Mouse (Mus musculus) forebrain, embryonic 11.5 days (tissue): ENCODE measurements around the gene Sppl2a. TPM values are rescaled to one million over a fixed set of nuclear protein-coding genes. Genes with fewer than 3 reads are reported as not detected.

Experiments used
- ATAC-seq: fragments of 200-750 bp; cut with Nextera tagmentation; replicated peaks from 2 replicates; pipeline ENCODE4 v1.8.0; 2017; ENCODE audit warnings: moderate TSS enrichment; ENCODE audit not compliant: low FRiP score
- DNase-seq: peaks from one replicate; pipeline ENCODE4 v3.0.0-alpha.2; 2017; ENCODE audit warnings: low spot score
- H3K27ac ChIP-seq: fragments of 300-500 bp; sonication (generic); 2 replicates; pipeline ENCODE4 v1.5.1; 2014; ENCODE audit warnings: low read depth, low read length
- H3K27me3 ChIP-seq: fragments of 300-500 bp; sonication (generic); 2 replicates; pipeline ENCODE4 v1.6.1; 2014; ENCODE audit warnings: mild to moderate bottlenecking, low read length, mixed read lengths; ENCODE audit not compliant: control insufficient read depth, insufficient read depth
- H3K36me3 ChIP-seq: fragments of 300-500 bp; sonication (generic); 2 replicates; pipeline ENCODE4 v1.6.1; 2014; ENCODE audit warnings: mild to moderate bottlenecking, low read length, moderate library complexity, mixed read lengths; ENCODE audit not compliant: control insufficient read depth, insufficient read depth
- H3K4me1 ChIP-seq: fragments of 300-500 bp; sonication (generic); replicated peaks from 2 replicates; pipeline ENCODE4 v1.6.1; 2014; ENCODE audit warnings: low read length, mixed read lengths; ENCODE audit not compliant: control insufficient read depth, insufficient read depth
- H3K4me2 ChIP-seq: fragments of 300-500 bp; sonication (generic); 2 replicates; pipeline ENCODE4 v1.6.1; 2014; ENCODE audit warnings: low read depth, mild to moderate bottlenecking, low read length, moderate library complexity, mixed read lengths; ENCODE audit not compliant: severe bottlenecking
- H3K4me3 ChIP-seq: fragments of 300-500 bp; sonication (generic); 2 replicates; pipeline ENCODE4 v1.5.1; 2014; ENCODE audit warnings: low read depth, low read length
- H3K9ac ChIP-seq: fragments of 300-500 bp; sonication (generic); 2 replicates; pipeline ENCODE4 v1.6.1; 2014; ENCODE audit warnings: low read length
- H3K9me3 ChIP-seq: fragments of 300-500 bp; sonication (generic); 2 replicates; pipeline ENCODE4 v1.6.1; 2016; ENCODE audit warnings: low read length, mixed read lengths; ENCODE audit not compliant: control insufficient read depth
- WGBS: fragments of 180-500 bp; shearing (Covaris S2); extraction: QIAGEN DNeasy Blood & Tissue Kit; methylation state at CpG from one replicate; pipeline ENCODE4 v1.1.7; 2014; 5-methylcytosine and 5-hydroxymethylcytosine counted together
- polyA plus RNA-seq: library from polyadenylated mRNA; unstranded; fragments of >200 nt; fragmentation: Nextera tagmentation; extraction: Ambion mirVana; gene quantifications from 2 replicates; pipeline ENCODE4 v1.2.1, GENCODE M21; 2014

Gene Sppl2a
- polyA plus RNA-seq, 1 experiment from 2014 or later = 35.2 TPM

DNA sequence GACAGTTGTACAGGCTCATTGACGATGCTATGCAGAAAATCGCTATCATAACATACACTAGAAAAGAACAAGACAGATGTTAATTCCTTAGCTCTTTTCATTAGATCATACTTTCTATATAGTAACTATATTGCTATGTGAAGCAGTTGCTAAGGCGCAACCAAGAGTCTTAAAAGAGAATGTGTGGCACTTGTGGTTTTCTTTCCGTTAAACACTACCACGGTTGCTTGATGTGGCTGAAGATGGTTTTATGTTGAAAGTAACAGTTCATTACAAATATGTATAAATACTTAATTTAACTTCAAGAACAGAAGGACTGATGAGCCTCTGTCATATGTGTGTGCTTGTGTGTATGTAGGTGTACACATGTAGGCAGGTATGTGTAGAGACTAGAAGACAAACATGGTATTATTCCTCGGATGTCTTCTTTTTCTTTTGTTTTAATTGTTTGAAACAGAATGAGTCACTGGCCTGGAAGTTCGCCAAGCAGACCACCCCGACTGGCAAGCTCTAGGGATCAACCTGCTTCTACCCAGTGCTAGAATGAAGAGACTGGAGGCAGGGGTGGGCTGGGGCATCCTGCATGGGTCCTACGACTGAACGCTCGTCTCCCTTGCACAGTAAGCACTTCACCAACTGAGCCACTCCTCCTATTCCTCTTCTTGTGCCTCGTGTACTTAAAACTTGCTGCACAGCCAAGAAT lies 12.5 kb downstream of the Sppl2a start:
- WGBS = 90% methylated on average over 12 of the region's 12 CpGs
- no peak overlapping the region for H3K27ac ChIP-seq
- H3K4me1 ChIP-seq = no peaks in the 10 kb centered on the region
- no peak overlapping the region for H3K4me2 ChIP-seq
- H3K36me3 ChIP-seq = no peaks in the 10 kb centered on the region; the same call in 1 of the 2 replicates
- DNase-seq (no peak), ATAC-seq (no peak)
- H3K27me3 ChIP-seq = no peaks in the 10 kb centered on the region
- H3K9me3 ChIP-seq = no peaks in the 10 kb centered on the region
- no peak overlapping the region for H3K4me3 ChIP-seq
- no peak overlapping the region for H3K9ac ChIP-seq

DNA sequence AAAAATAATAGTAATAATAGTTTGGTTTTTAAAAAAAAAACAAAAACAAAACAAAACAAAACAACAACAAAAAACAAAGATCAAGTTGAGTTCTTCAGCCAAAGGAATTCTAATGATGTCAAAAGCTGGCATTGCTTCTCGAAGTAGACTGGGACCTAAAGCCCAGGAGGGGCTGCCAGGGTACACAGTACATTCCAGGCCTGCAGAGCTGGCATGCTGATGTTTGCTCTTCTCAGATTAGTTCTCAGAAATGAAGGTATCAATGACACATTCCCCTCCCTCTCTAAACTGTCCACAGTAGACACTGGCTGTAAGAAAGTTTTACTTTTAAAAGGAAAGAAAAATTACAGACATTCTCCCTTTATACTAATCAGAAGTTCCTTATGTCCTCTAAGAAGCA lies 16.8 kb downstream of the Sppl2a start:
- no peaks in the 10 kb centered on the region for H3K27me3 ChIP-seq
- 77% methylated on average over 1 of the region's 1 CpGs for WGBS
- H3K9me3 ChIP-seq = no peaks in the 10 kb centered on the region
- DNase-seq (no peak), ATAC-seq (no peak)
- H3K4me2 ChIP-seq = no peak overlapping the region
- no peaks in the 10 kb centered on the region; the same call in 1 of the 2 replicates for H3K36me3 ChIP-seq
- H3K4me3 ChIP-seq = no peak overlapping the region
- H3K4me1 ChIP-seq = no peaks in the 10 kb centered on the region
- H3K9ac ChIP-seq = no peak overlapping the region
- H3K27ac ChIP-seq = no peak overlapping the region

DNA sequence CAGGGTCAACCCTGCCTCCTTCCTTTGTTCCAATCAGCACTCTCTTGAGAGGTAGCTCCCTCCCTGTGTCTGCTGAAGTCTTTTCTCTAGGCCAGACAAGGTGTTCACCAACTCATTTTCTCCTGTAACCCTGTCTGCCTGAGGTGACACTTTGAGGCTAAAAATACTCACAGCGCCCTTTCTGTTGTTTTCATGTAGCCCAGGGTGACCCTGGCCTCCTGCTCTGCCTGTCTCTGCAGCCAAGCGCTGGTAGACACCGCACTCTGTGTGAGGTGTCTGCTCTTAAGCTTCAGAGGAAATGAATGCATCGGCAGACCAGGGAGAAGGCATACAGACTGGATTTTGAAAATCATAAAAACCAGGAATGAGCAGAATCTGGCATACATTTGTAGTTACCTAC lies 18.9 kb downstream of the Sppl2a start:
- ATAC-seq (no peak), DNase-seq (no peak)
- no peak overlapping the region for H3K4me2 ChIP-seq
- no peak overlapping the region for H3K27ac ChIP-seq
- H3K27me3 ChIP-seq = no peaks in the 10 kb centered on the region
- H3K9me3 ChIP-seq = no peaks in the 10 kb centered on the region
- H3K9ac ChIP-seq = no peak overlapping the region
- H3K4me3 ChIP-seq = no peak overlapping the region
- no peaks in the 10 kb centered on the region; the same call in 1 of the 2 replicates for H3K36me3 ChIP-seq
- 60% methylated on average over 4 of the region's 4 CpGs for WGBS
- no peaks in the 10 kb centered on the region for H3K4me1 ChIP-seq

DNA sequence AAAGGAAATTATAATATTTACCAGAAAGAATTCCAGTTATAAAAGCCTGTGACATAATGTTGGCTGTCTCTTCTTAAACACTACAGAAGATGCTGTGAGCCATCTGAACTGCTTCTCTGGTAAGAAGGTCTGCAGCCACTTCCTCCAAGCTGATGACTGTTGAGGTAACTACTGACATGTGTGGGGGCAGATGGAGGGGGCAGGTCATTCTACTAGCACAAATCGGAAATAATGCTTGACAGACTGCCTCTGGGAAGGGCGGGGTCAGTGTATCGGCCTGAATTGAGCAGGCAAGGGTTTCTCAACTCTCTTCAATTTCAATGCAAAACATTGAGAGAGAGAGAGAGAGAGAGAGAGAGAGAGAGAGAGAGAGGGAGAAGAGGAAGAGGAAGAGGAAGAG lies 28.9 kb downstream of the Sppl2a start:
- no peaks in the 10 kb centered on the region for H3K4me1 ChIP-seq
- H3K27ac ChIP-seq = no peak overlapping the region
- ATAC-seq (no peak), DNase-seq (no peak)
- no peak overlapping the region for H3K4me2 ChIP-seq
- no peaks in the 10 kb centered on the region for H3K36me3 ChIP-seq
- WGBS = 86% methylated on average over 3 of the region's 3 CpGs
- H3K9me3 ChIP-seq = no peaks in the 10 kb centered on the region
- no peaks in the 10 kb centered on the region for H3K27me3 ChIP-seq
- H3K4me3 ChIP-seq = no peak overlapping the region
- no peak overlapping the region for H3K9ac ChIP-seq

DNA sequence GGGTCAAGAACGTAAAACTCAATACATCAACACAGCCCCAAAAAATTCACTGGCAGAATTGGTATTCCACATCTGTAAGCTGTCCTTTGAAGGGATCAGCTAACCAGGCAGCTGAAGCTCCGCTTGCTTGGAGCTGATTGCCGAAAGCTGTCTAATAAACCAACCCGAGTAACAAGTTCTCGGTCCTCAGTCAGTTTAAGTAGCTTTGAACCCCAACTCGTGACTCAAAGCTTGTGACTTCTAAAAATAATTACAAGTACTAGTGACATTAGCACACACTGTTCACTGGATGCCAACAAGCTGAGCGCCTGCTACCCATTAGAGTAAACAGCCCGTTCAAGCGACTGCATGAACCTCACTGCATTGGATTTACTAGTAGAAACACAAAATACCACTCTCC lies 35.5 kb downstream of the Sppl2a start:
- no peak overlapping the region for H3K27ac ChIP-seq
- no peaks in the 10 kb centered on the region for H3K9me3 ChIP-seq
- H3K4me2 ChIP-seq = no peak overlapping the region
- no peak overlapping the region for H3K9ac ChIP-seq
- no peaks in the 10 kb centered on the region for H3K4me1 ChIP-seq
- no peak overlapping the region for H3K4me3 ChIP-seq
- DNase-seq = no peak
- no peaks in the 10 kb centered on the region for H3K27me3 ChIP-seq
- H3K36me3 ChIP-seq = no peaks in the 10 kb centered on the region; the same call in 1 of the 2 replicates
- no peak for ATAC-seq
- 90% methylated on average over 9 of the region's 9 CpGs for WGBS

DNA sequence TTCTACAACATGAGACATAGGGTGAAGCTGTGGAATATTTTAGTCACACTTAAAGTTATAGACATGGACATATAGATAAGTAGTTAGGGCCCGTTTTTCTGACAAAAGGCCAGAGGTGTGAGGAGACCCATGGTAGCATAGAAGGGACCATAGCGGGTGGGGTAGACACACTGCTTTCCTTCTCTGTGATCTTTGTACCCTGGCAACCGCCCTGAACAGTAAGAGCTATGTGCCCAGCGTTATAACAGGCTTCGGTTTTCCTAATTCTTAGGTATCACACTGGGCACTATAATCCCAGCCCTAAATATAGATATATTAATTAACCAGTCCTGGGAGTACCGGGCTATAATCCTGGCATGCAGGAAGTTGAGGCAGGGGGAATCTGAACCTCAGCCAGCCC lies 36.1 kb downstream of the Sppl2a start:
- WGBS = 82% methylated on average over 6 of the region's 6 CpGs
- H3K4me1 ChIP-seq = no peaks in the 10 kb centered on the region
- no peak overlapping the region for H3K4me3 ChIP-seq
- H3K9me3 ChIP-seq = no peaks in the 10 kb centered on the region
- H3K36me3 ChIP-seq = no peaks in the 10 kb centered on the region; the same call in 1 of the 2 replicates
- no peak overlapping the region for H3K9ac ChIP-seq
- no peak overlapping the region for H3K27ac ChIP-seq
- H3K27me3 ChIP-seq = no peaks in the 10 kb centered on the region
- no peak for ATAC-seq
- H3K4me2 ChIP-seq = no peak overlapping the region
- DNase-seq = no peak

DNA sequence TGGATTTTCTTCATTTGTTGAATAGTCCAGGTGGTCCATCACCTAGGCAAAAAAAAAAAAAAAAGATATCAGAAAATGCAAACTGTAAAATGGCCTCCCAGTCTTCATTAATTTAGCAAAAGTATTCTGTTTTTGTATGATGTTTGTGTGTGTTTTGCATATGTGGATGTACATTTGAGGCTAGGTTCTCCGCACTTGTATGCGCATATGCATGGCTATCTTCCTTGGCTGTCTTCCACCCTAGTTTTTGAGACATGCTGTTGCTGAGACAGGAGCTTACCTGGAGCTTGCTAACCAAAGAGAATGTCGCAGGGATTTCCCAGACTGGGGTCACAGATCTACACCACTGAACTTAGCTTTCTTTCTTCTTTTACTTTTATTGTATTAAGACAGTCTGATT lies 38.8 kb downstream of the Sppl2a start:
- no peak overlapping the region for H3K4me3 ChIP-seq
- WGBS = 97% methylated on average over 3 of the region's 3 CpGs
- H3K4me1 ChIP-seq = no peaks in the 10 kb centered on the region
- H3K36me3 ChIP-seq = no peaks in the 10 kb centered on the region; the same call in 1 of the 2 replicates
- H3K9me3 ChIP-seq = no peaks in the 10 kb centered on the region
- no peak overlapping the region for H3K27ac ChIP-seq
- DNase-seq (no peak), ATAC-seq (no peak)
- H3K9ac ChIP-seq = no peak overlapping the region
- H3K4me2 ChIP-seq = no peak overlapping the region
- H3K27me3 ChIP-seq = no peaks in the 10 kb centered on the region

DNA sequence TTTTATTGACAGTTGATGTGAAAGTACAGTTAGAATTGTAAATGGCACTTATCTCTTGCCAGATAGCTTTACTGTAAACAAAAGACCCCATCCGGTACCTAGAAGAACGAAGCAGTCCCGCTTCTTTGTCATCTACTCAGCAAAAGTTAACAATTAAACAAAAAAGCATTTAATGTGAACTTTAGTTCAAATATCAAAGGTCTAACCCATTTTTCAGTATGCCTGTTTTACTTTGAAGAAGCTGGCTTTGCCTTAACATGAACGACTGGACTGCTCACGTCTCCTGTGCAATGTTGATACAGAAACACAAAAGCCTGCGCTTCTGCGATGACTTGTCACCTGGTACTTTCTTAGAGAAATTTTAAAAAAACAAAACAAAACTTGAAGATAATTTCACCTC lies 40.7 kb downstream of the Sppl2a start:
- Histone ChIP-seq H3K36me3 (no peaks in the 10 kb centered on the region), H3K4me3 (no peak overlapping the region), H3K4me1 (no peaks in the 10 kb centered on the region), H3K9ac (no peak overlapping the region), H3K27me3 (no peaks in the 10 kb centered on the region), H3K4me2 (no peak overlapping the region), H3K9me3 (no peaks in the 10 kb centered on the region), H3K27ac (no peak overlapping the region)
- 95% methylated on average over 7 of the region's 7 CpGs for WGBS
- ATAC-seq (no peak), DNase-seq (no peak)

DNA sequence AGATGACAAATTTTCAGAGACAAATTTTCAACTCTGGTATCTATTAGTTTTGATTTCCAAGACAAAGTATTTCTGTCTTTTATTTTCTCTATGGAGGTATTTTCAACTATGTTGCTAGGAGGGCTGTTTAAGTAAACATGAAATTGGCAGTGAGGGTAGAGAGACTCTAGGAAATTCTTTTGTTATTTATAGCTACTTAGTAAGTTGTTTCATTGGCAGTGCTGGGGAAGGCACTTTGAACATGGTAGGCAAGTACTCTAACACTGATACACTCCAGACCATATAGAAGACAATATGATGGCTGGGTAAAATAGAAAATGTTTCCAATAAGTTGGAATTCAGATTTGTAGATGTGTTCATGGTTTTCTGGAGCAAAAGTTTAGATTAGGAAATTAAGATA lies 41.3 kb downstream of the Sppl2a start:
- DNase-seq (no peak), ATAC-seq (no peak)
- Histone ChIP-seq H3K4me1 (no peaks in the 10 kb centered on the region), H3K27ac (no peak overlapping the region), H3K4me3 (no peak overlapping the region), H3K9me3 (no peaks in the 10 kb centered on the region), H3K27me3 (no peaks in the 10 kb centered on the region), H3K4me2 (no peak overlapping the region), H3K36me3 (no peaks in the 10 kb centered on the region), H3K9ac (no peak overlapping the region)
